Mouse (Mus musculus) CD4-positive, CD25-positive, alpha-beta regulatory T cell, adult 2 months (primary cell): Measurements from ENCODE around the gene Ube2q1.
A peak's percentile ranks its signal among the peaks of the same experiment; 100 is the strongest.

ENCODE experiments used
- DNase-seq: peaks from one replicate; pipeline ENCODE4 v3.0.0-alpha.2; 2012; ENCODE audit warnings: low read depth, low spot score

The Ube2q1 gene

DNA sequence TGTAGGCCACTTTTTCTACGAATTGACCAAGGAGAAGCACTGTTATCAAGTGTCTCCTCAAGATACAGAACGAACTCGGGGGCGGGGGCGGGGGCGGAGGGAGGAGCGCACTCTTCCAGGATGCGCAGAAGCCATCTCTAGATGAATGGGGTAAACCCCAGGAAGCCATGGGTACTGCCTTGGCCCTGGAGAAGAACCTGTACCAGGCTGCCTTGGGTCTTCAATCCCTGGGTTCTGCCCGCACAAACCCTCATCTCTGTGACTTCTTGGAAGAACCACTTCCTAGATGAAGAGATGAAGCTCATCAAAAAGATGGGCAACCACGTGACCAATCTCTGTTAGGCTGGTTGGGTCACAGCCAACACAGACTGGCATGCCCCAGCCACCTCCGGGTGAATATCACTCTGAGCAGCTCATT, 47.7 kb downstream of the Ube2q1 start:
- DNase-seq: peak; percentile 73

DNA sequence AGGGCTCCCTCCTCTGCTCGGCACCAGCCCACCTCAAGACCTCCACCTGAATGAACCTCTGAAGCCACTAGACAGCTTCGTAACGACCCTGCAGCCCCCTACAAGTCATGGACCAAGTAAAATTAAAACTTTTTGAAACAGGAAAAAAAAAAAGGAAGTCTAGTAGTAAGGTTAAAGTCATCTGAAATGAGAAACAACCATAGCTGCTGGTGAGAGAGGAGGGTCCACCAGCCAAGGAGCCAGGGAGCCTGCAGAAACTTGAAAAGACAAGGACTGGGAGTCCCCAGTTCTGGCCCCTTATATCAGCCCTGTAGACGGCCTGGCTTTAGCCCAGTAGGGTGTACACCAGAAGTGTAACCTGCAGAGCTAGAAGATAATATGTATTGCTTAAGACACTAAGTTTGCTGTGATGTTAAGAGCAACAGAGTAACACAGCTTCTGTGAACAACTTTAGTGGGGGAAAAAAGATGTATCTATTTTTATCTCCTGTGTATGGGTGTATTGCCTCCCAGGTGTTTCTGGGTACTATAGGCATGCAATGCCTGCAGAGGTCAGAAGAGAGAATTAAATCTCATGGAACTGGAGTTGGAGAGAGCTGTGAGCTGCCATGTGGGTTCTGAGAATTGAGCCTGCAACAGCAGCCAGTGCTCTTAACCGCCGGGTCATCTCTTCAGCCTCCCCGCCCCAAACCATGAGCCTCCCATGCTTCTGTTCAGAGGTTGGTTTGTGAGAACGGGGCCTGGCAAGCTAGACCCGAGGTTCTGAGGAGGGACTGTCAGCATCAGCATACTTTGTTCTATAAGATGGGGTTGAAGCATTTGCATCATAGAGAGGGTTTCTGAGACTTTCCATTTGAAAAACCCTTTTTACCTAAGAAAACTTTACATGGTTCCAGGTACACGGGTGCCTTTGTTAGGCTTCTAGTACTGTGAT, 48.4 kb downstream of the Ube2q1 start:
- peak; percentile 24 for DNase-seq

- peak; percentile 31 for DNase-seq
Observed at GRCm38 (mm10) chr3:89823594-89823993, 50.2 kb downstream of the Ube2q1 start.

GRCm38 (mm10) chr3:89826295-89826694, 52.9 kb downstream of the Ube2q1 start:
- no peak for DNase-seq

DNA sequence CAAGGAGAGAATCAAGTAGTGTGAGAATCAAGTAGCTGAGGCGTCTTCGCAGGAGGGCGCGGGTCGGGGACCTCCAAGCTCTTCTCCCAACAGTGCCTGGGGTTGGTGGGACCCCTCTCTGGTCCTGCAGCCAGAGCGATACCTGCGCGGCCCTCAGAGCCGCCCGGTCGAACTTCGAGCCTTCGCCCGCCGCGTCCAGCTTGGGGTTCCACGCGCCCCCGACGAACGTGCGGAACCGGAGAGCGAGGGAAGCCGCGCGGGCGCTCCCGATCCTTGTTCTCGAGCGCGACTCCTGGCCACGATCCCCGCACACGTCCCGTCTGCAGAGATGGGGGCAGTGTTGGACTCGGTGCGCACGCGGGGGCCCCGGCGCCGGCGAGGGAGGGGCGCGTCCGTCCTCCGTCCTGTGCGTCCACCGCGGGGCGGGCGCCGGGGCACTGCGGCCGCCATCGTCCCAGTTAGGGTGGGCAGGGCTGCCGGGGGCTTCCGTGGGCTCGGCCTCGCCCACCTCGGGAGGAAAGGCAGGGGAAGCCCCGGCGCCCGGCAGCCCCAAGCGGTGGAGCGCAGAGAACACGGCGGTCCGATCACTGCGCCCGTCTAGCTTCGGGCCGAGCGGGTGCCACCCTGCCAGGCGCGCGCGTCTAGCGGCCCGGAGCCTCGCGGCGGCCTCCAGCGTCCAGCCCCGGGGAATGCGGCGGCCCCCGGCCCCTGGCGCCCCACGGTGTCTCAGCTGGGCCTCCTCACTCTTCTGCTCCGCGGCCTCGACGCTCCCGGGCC, 57.6 kb downstream of the Ube2q1 start, which contains the start of gene She:
TSS of gene She (plus strand) at position 556 of the 777 bp plus-strand sequence.
- DNase-seq: peak; percentile 32
